Mouse (Mus musculus) olfactory bulb, adult 2 months (tissue): ENCODE measurements around the gene Gm13272.
"Not testable (repeated sequence)": the region's sequence is repeated elsewhere in the genome, so short reads cannot be mapped to it uniquely, and the experiment has no call there.

Experiments
- CTCF ChIP-seq: fragments of 200-500 bp; IDR thresholded peaks from 2 replicates; pipeline ENCODE4 v1.5.1; 2012; ENCODE audit warnings: low read depth, mild to moderate bottlenecking, low read length, moderate library complexity; ENCODE audit not compliant: insufficient read depth
- POLR2A ChIP-seq: fragments of 200-500 bp; IDR thresholded peaks from 2 replicates; pipeline ENCODE4 v1.6.1; 2012; ENCODE audit warnings: mild to moderate bottlenecking, low read depth, low read length, moderate library complexity; ENCODE audit not compliant: insufficient read depth

DNA sequence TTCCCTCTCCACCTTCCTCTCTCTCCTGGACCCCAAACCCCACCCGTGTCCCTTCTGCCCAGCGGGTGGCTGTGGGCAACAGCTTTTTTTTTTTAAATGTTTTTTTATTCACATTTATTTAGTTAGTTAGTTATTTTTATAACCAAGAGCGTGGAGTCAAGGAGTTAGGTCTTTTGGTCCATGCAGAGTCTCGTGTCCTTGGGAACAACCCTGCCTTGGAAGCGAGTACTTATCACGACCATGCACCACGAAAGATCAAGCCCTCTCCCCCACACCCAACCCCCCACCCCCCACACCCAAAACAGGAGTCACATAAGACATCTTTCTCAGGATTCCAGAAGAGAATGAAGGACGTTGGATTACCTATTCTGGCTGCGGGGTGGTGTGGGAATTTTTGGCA lies 17.3 kb upstream of the Gm13272 start:
- not testable (repeated sequence) for TF ChIP-seq CTCF, POLR2A
